Mouse (Mus musculus): Measurements from ENCODE around the gene Cox4i2. TPM values are rescaled to one million over a fixed set of nuclear protein-coding genes. Genes with fewer than 3 reads are reported as not detected.

The Cox4i2 gene
- polyA plus RNA-seq, 1 experiment = 1.6 TPM

- WGBS = 37% methylated on average over 2 of the region's 2 CpGs
- no peak for DNase-seq (ENCODE audit: low read depth, low spot score)
These were observed 20.8 kb upstream of the Cox4i2 start for GRCm38 (mm10) chr2:152733201-152733600.

- DNase-seq (ENCODE audit: low read depth, low spot score) = no peak
- WGBS = 13% methylated on average over 10 of the region's 10 CpGs
These were observed 19.5 kb upstream of the Cox4i2 start for GRCm38 (mm10) chr2:152734501-152734900.

- WGBS = under 1% methylated on average over 28 of the region's 28 CpGs
- DNase-seq (ENCODE audit: low read depth, low spot score) = no peak
These were observed 19.0 kb upstream of the Cox4i2 start for GRCm38 (mm10) chr2:152734984-152735383.

- WGBS = under 1% methylated on average over 28 of the region's 28 CpGs
- no peak for DNase-seq (ENCODE audit: low read depth, low spot score)
These were observed 17.8 kb upstream of the Cox4i2 start, which contains the start of gene Id1 for GRCm38 (mm10) chr2:152736090-152736601. TSS of gene Id1 (plus strand) at chr2:152736251.

GRCm38 (mm10) chr2:152736748-152737147, 17.2 kb upstream of the Cox4i2 start:
- under 1% methylated on average over 22 of the region's 22 CpGs for WGBS
- no peak for DNase-seq (ENCODE audit: low read depth, low spot score)

- no peak for DNase-seq (ENCODE audit: low read depth, low spot score)
- WGBS = 12% methylated on average over 10 of the region's 10 CpGs
These were observed 16.4 kb upstream of the Cox4i2 start for GRCm38 (mm10) chr2:152737306-152738221.

- DNase-seq (ENCODE audit: low read depth, low spot score) = no peak
- 24% methylated on average over 2 of the region's 2 CpGs for WGBS
These were observed 15.6 kb upstream of the Cox4i2 start for GRCm38 (mm10) chr2:152738341-152738740.

GRCm38 (mm10) chr2:152739031-152739841, 14.7 kb upstream of the Cox4i2 start:
- DNase-seq (ENCODE audit: low read depth, low spot score) = no peak

GRCm38 (mm10) chr2:152739842-152740260, 14.1 kb upstream of the Cox4i2 start:
- 9% methylated on average over 3 of the region's 3 CpGs for WGBS
- no peak for DNase-seq (ENCODE audit: low read depth, low spot score)

More at GRCm38 (mm10) chr2:152739031-152739841, 14.7 kb upstream of the Cox4i2 start:
- under 1% methylated on average over 35 of the region's 36 CpGs for WGBS

- no peak for DNase-seq (ENCODE audit: low read depth, low spot score)
- WGBS = 53% methylated on average over 5 of the region's 5 CpGs
These were observed 13.5 kb upstream of the Cox4i2 start for GRCm38 (mm10) chr2:152740490-152740889.

- DNase-seq (ENCODE audit: low read depth, low spot score) = no peak
- 10% methylated on average over 14 of the region's 14 CpGs for WGBS
These were observed 12.6 kb upstream of the Cox4i2 start for GRCm38 (mm10) chr2:152741153-152742041.

GRCm38 (mm10) chr2:152742435-152742834, 11.5 kb upstream of the Cox4i2 start:
- 19% methylated on average over 10 of the region's 10 CpGs for WGBS
- no peak for DNase-seq (ENCODE audit: low read depth, low spot score)

GRCm38 (mm10) chr2:152756474-152757393, 2.8 kb downstream of the Cox4i2 start:
- DNase-seq (ENCODE audit: low read depth, low spot score) = no peak
- 85% methylated on average over 17 of the region's 17 CpGs for WGBS

GRCm38 (mm10) chr2:152757478-152757877, 3.5 kb downstream of the Cox4i2 start:
- WGBS = 55% methylated on average over 2 of the region's 2 CpGs

GRCm38 (mm10) chr2:152758351-152758750, 4.4 kb downstream of the Cox4i2 start:
- WGBS = 22% methylated on average over 4 of the region's 4 CpGs
- no peak for DNase-seq (ENCODE audit: low read depth, low spot score)

More at GRCm38 (mm10) chr2:152757478-152757877, 3.5 kb downstream of the Cox4i2 start:
- DNase-seq (ENCODE audit: low read depth, low spot score) = no peak

GRCm38 (mm10) chr2:152763310-152763709, 9.3 kb downstream of the Cox4i2 start:
- 67% methylated on average over 6 of the region's 6 CpGs for WGBS

GRCm38 (mm10) chr2:152764172-152765044, 10.4 kb downstream of the Cox4i2 start:
- 19% methylated on average over 14 of the region's 14 CpGs for WGBS
- DNase-seq (ENCODE audit: low read depth, low spot score) = no peak

More at GRCm38 (mm10) chr2:152763310-152763709, 9.3 kb downstream of the Cox4i2 start:
- DNase-seq (ENCODE audit: low read depth, low spot score) = no peak

All from large intestine, adult 2 months (tissue).